Mouse (Mus musculus) spleen, adult 2 months (tissue): ENCODE results near the gene Supt3.

Source experiments
- CTCF ChIP-seq: fragments of 200-500 bp; IDR thresholded peaks from 2 replicates; pipeline ENCODE4 v1.5.1; 2011; ENCODE audit warnings: mild to moderate bottlenecking, inconsistent platforms; ENCODE audit not compliant: insufficient read depth, insufficient read length, insufficient replicate concordance; ENCODE audit errors: extremely low read depth
- POLR2A ChIP-seq: fragments of 200-500 bp; IDR thresholded peaks from 2 replicates; pipeline ENCODE4 v1.6.1; 2011; ENCODE audit warnings: low read depth, low read length, inconsistent platforms

- TF ChIP-seq CTCF = no peak
- no peak for TF ChIP-seq POLR2A
Measured at GRCm38 (mm10) chr17:45081955-45082475, 305.1 kb downstream of the Supt3 start.
